20 mouse cellular contexts compared by ENCODE assay signal in genomic region chr7:48803381-48803780, GRCm38 (mm10). TPM values are rescaled to one million over a fixed set of nuclear protein-coding genes. Genes with fewer than 3 reads are reported as not detected.
A peak's percentile ranks its signal among the peaks of the same experiment; 100 is the strongest.
DNase-seq lines count a peak whose midpoint lies in the region; ATAC-seq and TF ChIP-seq lines count a peak whose summit lies in the region.
"Had no signal": no experiment of that assay in that cellular context is flagged by ENCODE, and none has a peak within 500 bp of the region (broad histone marks: within the 10 kb centered on the region; RNA-seq: fewer than 3 reads in every experiment).

No protein-coding gene starts in this region.

- no peak overlapping the region for H3K9ac ChIP-seq in hindbrain, embryonic 16.5 days (ENCODE audit: low read depth, low read length)
- H3K9ac ChIP-seq in forebrain, postnatal 0 days: no peak overlapping the region
- H3K9ac ChIP-seq: heart, embryonic 13.5 days; hindbrain, embryonic 12.5 days had no signal

- no peaks in the 10 kb centered on the region for H3K4me1 ChIP-seq in hindbrain, embryonic 16.5 days (ENCODE audit: control insufficient read depth, insufficient read depth, low read depth, low read length)
- no peaks in the 10 kb centered on the region for H3K4me1 ChIP-seq in hindbrain, embryonic 10.5 days (replicated peaks)
- H3K4me1 ChIP-seq in forebrain, postnatal 0 days (ENCODE audit: insufficient read depth): no peaks in the 10 kb centered on the region
- H3K4me1 ChIP-seq: embryonic facial prominence, embryonic 10.5 days; heart, embryonic 13.5 days; hindbrain, embryonic 12.5 days had no signal

- H3K27ac ChIP-seq in hindbrain, embryonic 16.5 days (ENCODE audit: low read depth, low read length): no peak overlapping the region
- no peak overlapping the region for H3K27ac ChIP-seq in hindbrain, embryonic 10.5 days
- H3K27ac ChIP-seq in forebrain, postnatal 0 days (ENCODE audit: low read depth, low read length): 0 out of 2 replicates have a peak overlapping the region, but pooled peaks have one; percentile 9
- H3K27ac ChIP-seq: embryonic facial prominence, embryonic 10.5 days; gastrocnemius, adult 2 months; heart, embryonic 13.5 days; hindbrain, embryonic 12.5 days had no signal

- peak; percentile 54; the same call in 1 of the 2 replicates for ATAC-seq in hindbrain, embryonic 16.5 days
- peak; percentile 94 for ATAC-seq in forebrain, postnatal 0 days
- ATAC-seq: intestine, embryonic 16.5 days had no signal

- H3K36me3 ChIP-seq in hindbrain, embryonic 16.5 days (ENCODE audit: control insufficient read depth, insufficient read depth, low read length): peaks cover 21% of the 10 kb centered on the region
- H3K36me3 ChIP-seq in hindbrain, embryonic 10.5 days: peaks cover 71% of the 10 kb centered on the region
- peaks cover 24% of the 10 kb centered on the region for H3K36me3 ChIP-seq in forebrain, postnatal 0 days (ENCODE audit: insufficient read depth)

- H3K9me3 ChIP-seq in hindbrain, embryonic 16.5 days (ENCODE audit: control insufficient read depth, low read length): no peaks in the 10 kb centered on the region
- H3K9me3 ChIP-seq in hindbrain, embryonic 10.5 days: no peaks in the 10 kb centered on the region
- no peaks in the 10 kb centered on the region for H3K9me3 ChIP-seq in forebrain, postnatal 0 days (ENCODE audit: low read length)
- H3K9me3 ChIP-seq: embryonic facial prominence, embryonic 10.5 days; heart, embryonic 13.5 days; hindbrain, embryonic 12.5 days had no signal

- no peaks in the 10 kb centered on the region for H3K27me3 ChIP-seq in hindbrain, embryonic 16.5 days (replicated peaks; ENCODE audit: control insufficient read depth, insufficient read depth, low read length)
- H3K27me3 ChIP-seq in hindbrain, embryonic 10.5 days (ENCODE audit: insufficient read depth, poor library complexity, severe bottlenecking): no peaks in the 10 kb centered on the region
- H3K27me3 ChIP-seq in forebrain, postnatal 0 days (ENCODE audit: insufficient read depth, low read length): no peaks in the 10 kb centered on the region
- H3K27me3 ChIP-seq: heart, embryonic 13.5 days; hindbrain, embryonic 12.5 days had no signal

- WGBS in hindbrain, embryonic 16.5 days: 69% methylated on average over 7 of the region's 7 CpGs
- WGBS in hindbrain, embryonic 10.5 days: 89% methylated on average over 7 of the region's 7 CpGs
- WGBS in forebrain, postnatal 0 days: 40% methylated on average over 7 of the region's 7 CpGs

- TF ChIP-seq POLR2A in brain, embryonic 14.5 days (IDR thresholded peaks at IDR 0.05; ENCODE audit: borderline replicate concordance, extremely low read depth, insufficient read depth, insufficient read length, poor library complexity, severe bottlenecking): no peak

- TF ChIP-seq CTCF in brain, embryonic 14.5 days (IDR thresholded peaks at IDR 0.05; ENCODE audit: borderline replicate concordance, extremely low read depth, insufficient read depth, insufficient read length): no peak
- TF ChIP-seq CTCF in forebrain, postnatal 0 days (IDR thresholded peaks at IDR 0.05; ENCODE audit: low read depth): no peak

- H3K4me3 ChIP-seq in hindbrain, embryonic 16.5 days (ENCODE audit: low read length): no peak overlapping the region
- no peak overlapping the region for H3K4me3 ChIP-seq in hindbrain, embryonic 10.5 days
- H3K4me3 ChIP-seq in forebrain, postnatal 0 days (ENCODE audit: low read depth, low read length): no peak overlapping the region
- H3K4me3 ChIP-seq: embryonic facial prominence, embryonic 10.5 days; gastrocnemius, adult 2 months; heart, embryonic 13.5 days; hindbrain, embryonic 12.5 days had no signal

- DNase-seq in hindbrain, embryonic 10.5 days (ENCODE audit: low spot score): no peak
- peak; percentile 46 for DNase-seq in brain, adult 2 months (ENCODE audit: low read depth, low spot score)
- peak; percentile 86 for DNase-seq in brain, embryonic 14.5 days (ENCODE audit: low read depth)
- DNase-seq in forebrain, postnatal 0 days: peak; percentile 51
- no peak for DNase-seq in urinary bladder, postnatal 10 days (ENCODE audit: low spot score)
- no peak for DNase-seq in embryo, embryonic 11 days
- no peak for DNase-seq in right cerebral cortex, postnatal 36 days (ENCODE audit: low spot score in 2 of 2)
- DNase-seq: adrenal gland, adult 8-10 months; adrenal gland, postnatal 36 days; cerebellum, adult 11-12 months; cerebellum, adult 9-11 months; cerebellum, postnatal 36 days; gastrocnemius, adult 2 months; gastrocnemius, postnatal 25 days; heart, postnatal 36 days had no signal

- H3K4me2 ChIP-seq in hindbrain, embryonic 16.5 days (ENCODE audit: low read length): no peak overlapping the region
- no peak overlapping the region for H3K4me2 ChIP-seq in forebrain, postnatal 0 days (ENCODE audit: low read depth)
- H3K4me2 ChIP-seq: heart, embryonic 13.5 days; hindbrain, embryonic 12.5 days had no signal

RNA-seq across cellular contexts. Expression of gene Zdhhc13, which starts 14.6 kb away (rescaled TPM):
- polyA plus RNA-seq in hindbrain, embryonic 16.5 days (2015; fragmentation: Nextera tagmentation; extraction: Ambion mirVana): 36.3 and 37.0 TPM in 2 replicates
- 32.1 and 35.2 TPM in 2 replicates for polyA plus RNA-seq in hindbrain, embryonic 10.5 days (2016; fragmentation: Nextera tagmentation; extraction: Ambion mirVana)
- polyA plus RNA-seq in brain, embryonic 14.5 days (2012; rRNA removed): 33.5 and 45.8 TPM in 2 replicates
- 55.9 and 58.9 TPM in 2 replicates for total RNA-seq in forebrain, postnatal 0 days (2014; rRNA removed)
- 25.0 and 28.3 TPM in 2 replicates for polyA plus RNA-seq in forebrain, postnatal 0 days (2015; fragmentation: Nextera tagmentation; extraction: Ambion mirVana)

RNA-seq across cellular contexts. Expression of gene Csrp3, which starts 44.5 kb away (rescaled TPM):
- 0.24 and 7.3 TPM in 2 replicates for polyA plus RNA-seq in hindbrain, embryonic 16.5 days (2015; fragmentation: Nextera tagmentation; extraction: Ambion mirVana)
- 0.44 TPM in 1 of 2 replicates, not detected in the other for polyA plus RNA-seq in hindbrain, embryonic 10.5 days (2016; fragmentation: Nextera tagmentation; extraction: Ambion mirVana)
- polyA plus RNA-seq in brain, embryonic 14.5 days (2012; rRNA removed): 0.19 TPM in 1 of 2 replicates, not detected in the other
- 1.2 TPM in 1 of 2 replicates, not detected in the other for total RNA-seq in forebrain, postnatal 0 days (2014; rRNA removed)
- polyA plus RNA-seq in forebrain, postnatal 0 days (2015; fragmentation: Nextera tagmentation; extraction: Ambion mirVana): not detected in 2 replicates
- total RNA-seq: adrenal gland, adult 8-10 months; adrenal gland, postnatal 36 days had no signal

Comparison
In these comparisons a context has a peak if more than half of its experiments do, and no peak if none do; other contexts are left out.
1. DNase-seq: peak in brain, adult 2 months (single experiment), brain, embryonic 14.5 days (single experiment) and forebrain, postnatal 0 days (single experiment); none in hindbrain, embryonic 10.5 days (single experiment), urinary bladder, postnatal 10 days (single experiment), embryo, embryonic 11 days (single experiment) and right cerebral cortex, postnatal 36 days (0 of 2).